20 mouse cellular contexts compared by ENCODE assay signal in genomic region chr5:135331161-135331560, GRCm38 (mm10). TPM values are rescaled to one million over a fixed set of nuclear protein-coding genes. Genes with fewer than 3 reads are reported as not detected.
"Had no signal": no experiment of that assay in that cellular context is flagged by ENCODE, and none has a peak within 500 bp of the region (broad histone marks: within the 10 kb centered on the region; RNA-seq: fewer than 3 reads in every experiment).

No protein-coding gene starts in this region.

- H3K9me3 ChIP-seq: limb, embryonic 13.5 days; liver, embryonic 12.5 days; lung, embryonic 15.5 days; neural tube, embryonic 13.5 days had no signal

- DNase-seq: kidney, adult 9 months; kidney, postnatal 4 days; retina, postnatal 1 day; right cerebral cortex, postnatal 4 days; spleen, adult 18-20 months; thymus, postnatal 4 days had no signal

- H3K27ac ChIP-seq: kidney, postnatal 0 days; layer of hippocampus, adult 2 months; limb, embryonic 13.5 days; liver, embryonic 12.5 days; lung, embryonic 15.5 days; neural tube, embryonic 13.5 days had no signal

- H3K9ac ChIP-seq: limb, embryonic 13.5 days; liver, embryonic 12.5 days; lung, embryonic 15.5 days; neural tube, embryonic 13.5 days had no signal

- H3K27me3 ChIP-seq: limb, embryonic 13.5 days; liver, embryonic 12.5 days; lung, embryonic 15.5 days; neural tube, embryonic 13.5 days had no signal

- H3K4me2 ChIP-seq: limb, embryonic 13.5 days; liver, embryonic 12.5 days; lung, embryonic 15.5 days; midbrain, embryonic 11.5 days; neural tube, embryonic 13.5 days had no signal

- H3K36me3 ChIP-seq: limb, embryonic 13.5 days; liver, embryonic 12.5 days; lung, embryonic 15.5 days; neural tube, embryonic 13.5 days had no signal

- H3K4me1 ChIP-seq: limb, embryonic 13.5 days; liver, embryonic 12.5 days; lung, embryonic 15.5 days; neural tube, embryonic 13.5 days had no signal

- ATAC-seq: intestine, postnatal 0 days; liver, embryonic 12.5 days; midbrain, embryonic 16.5 days had no signal

- H3K4me3 ChIP-seq: layer of hippocampus, adult 2 months; limb, embryonic 13.5 days; liver, embryonic 12.5 days; lung, embryonic 15.5 days; neural tube, embryonic 13.5 days had no signal

RNA-seq across cellular contexts. Expression of gene Fkbp6, which starts 18.7 kb away (rescaled TPM):
- total RNA-seq: layer of hippocampus, postnatal 10 days; left cerebral cortex, postnatal 36 days; megakaryocyte, adult 5-6 weeks had no signal
- polyA plus RNA-seq: kidney, postnatal 0 days; limb, embryonic 13.5 days; liver, embryonic 16.5 days; lung, embryonic 15.5 days; midbrain, embryonic 11.5 days; stomach, embryonic 14.5 days had no signal

RNA-seq across cellular contexts. Expression of gene Trim50, which starts 21.9 kb away (rescaled TPM):
- total RNA-seq: layer of hippocampus, adult 2 months; left cerebral cortex, postnatal 36 days; megakaryocyte, adult 5-6 weeks had no signal
- polyA plus RNA-seq: kidney, postnatal 0 days; limb, embryonic 13.5 days; liver, embryonic 12.5 days; liver, embryonic 16.5 days; lung, embryonic 15.5 days; midbrain, embryonic 11.5 days; midbrain, embryonic 16.5 days; neural tube, embryonic 13.5 days; stomach, embryonic 14.5 days had no signal
